Mouse (Mus musculus): ENCODE measurements around the gene Myo16.

- no peak for TF ChIP-seq POLR2A (IDR thresholded peaks at IDR 0.05; ENCODE audit: insufficient read depth, low read depth, low read length)
- TF ChIP-seq CTCF (IDR thresholded peaks at IDR 0.05), result no peak
Observed at GRCm38 (mm10) chr8:10641343-10641742, 487.6 kb downstream of the Myo16 start.

Measured in heart, adult 2 months (tissue).